In genomic region chr10:7077389-7077808, GRCm38 (mm10) we compare ENCODE assay signal across 12 mouse cellular contexts. TPM values are rescaled to one million over a fixed set of nuclear protein-coding genes. Genes with fewer than 3 reads are reported as not detected.
A peak's percentile ranks its signal among the peaks of the same experiment; 100 is the strongest.
DNase-seq lines count a peak whose midpoint lies in the region; ATAC-seq lines count a peak whose summit lies in the region.
"Had no signal": no experiment of that assay in that cellular context is flagged by ENCODE, and none has a peak within 500 bp of the region (broad histone marks: within the 10 kb centered on the region; RNA-seq: fewer than 3 reads in every experiment).

No protein-coding gene starts in this region.

- H3K36me3 ChIP-seq in intestine, embryonic 15.5 days: no peaks in the 10 kb centered on the region
- no peaks in the 10 kb centered on the region for H3K36me3 ChIP-seq in intestine, embryonic 16.5 days (ENCODE audit: control insufficient read depth, insufficient read depth, low read length)
- no peaks in the 10 kb centered on the region for H3K36me3 ChIP-seq in lung, embryonic 16.5 days (ENCODE audit: control insufficient read depth, insufficient read depth, low read length)
- no peaks in the 10 kb centered on the region for H3K36me3 ChIP-seq in stomach, embryonic 16.5 days (ENCODE audit: control insufficient read depth, insufficient read depth, low read length)
- no peaks in the 10 kb centered on the region for H3K36me3 ChIP-seq in forebrain, embryonic 15.5 days
- H3K36me3 ChIP-seq: forebrain, embryonic 12.5 days; midbrain, embryonic 15.5 days had no signal

- DNase-seq in lung, postnatal 36 days: no peak
- peak; percentile 81 for DNase-seq in cerebellum, adult 8-10 months
- DNase-seq: heart, postnatal 14 days; spleen, adult 18-20 months had no signal

- no peak overlapping the region for H3K4me2 ChIP-seq in intestine, embryonic 15.5 days (replicated peaks)
- H3K4me2 ChIP-seq in intestine, embryonic 16.5 days (ENCODE audit: low read depth, low read length): no peak overlapping the region
- H3K4me2 ChIP-seq in lung, embryonic 16.5 days (ENCODE audit: low read depth, low read length): no peak overlapping the region
- peak overlapping the region; percentile 19; the same call in 1 of the 2 replicates for H3K4me2 ChIP-seq in stomach, embryonic 16.5 days (ENCODE audit: low read depth, low read length)
- no peak overlapping the region for H3K4me2 ChIP-seq in forebrain, embryonic 15.5 days (replicated peaks)
- H3K4me2 ChIP-seq: forebrain, embryonic 12.5 days; midbrain, embryonic 15.5 days had no signal

- 43% methylated on average over 7 of the region's 7 CpGs for WGBS in intestine, embryonic 15.5 days
- WGBS in intestine, embryonic 16.5 days: 44% methylated on average over 7 of the region's 7 CpGs
- 38% methylated on average over 7 of the region's 7 CpGs for WGBS in lung, embryonic 16.5 days
- WGBS in stomach, embryonic 16.5 days: 33% methylated on average over 7 of the region's 7 CpGs
- WGBS in forebrain, embryonic 15.5 days: 78% methylated on average over 7 of the region's 7 CpGs

- no peaks in the 10 kb centered on the region for H3K4me1 ChIP-seq in intestine, embryonic 15.5 days (replicated peaks)
- peaks cover 3% of the 10 kb centered on the region; the same call in 1 of the 2 replicates for H3K4me1 ChIP-seq in intestine, embryonic 16.5 days (ENCODE audit: control insufficient read depth, insufficient read depth, low read length)
- H3K4me1 ChIP-seq in lung, embryonic 16.5 days (replicated peaks; ENCODE audit: control insufficient read depth, insufficient read depth, low read length): no peaks in the 10 kb centered on the region; the same call in 1 of the 2 replicates
- peaks cover 9% of the 10 kb centered on the region; the same call in 1 of the 2 replicates for H3K4me1 ChIP-seq in stomach, embryonic 16.5 days (ENCODE audit: control insufficient read depth, insufficient read depth, low read length)
- H3K4me1 ChIP-seq in forebrain, embryonic 15.5 days: no peaks in the 10 kb centered on the region
- H3K4me1 ChIP-seq: forebrain, embryonic 12.5 days had no signal

- 0 out of 2 replicates have a peak overlapping the region, but pooled peaks have one; percentile 11 for H3K27ac ChIP-seq in intestine, embryonic 15.5 days
- H3K27ac ChIP-seq in intestine, embryonic 16.5 days (ENCODE audit: low read length): no peak overlapping the region
- H3K27ac ChIP-seq in lung, embryonic 16.5 days (ENCODE audit: low read length): no peak overlapping the region
- peak overlapping the region; percentile 60; the same call in 1 of the 2 replicates for H3K27ac ChIP-seq in stomach, embryonic 16.5 days (ENCODE audit: low read length)
- H3K27ac ChIP-seq in forebrain, embryonic 15.5 days (replicated peaks): no peak overlapping the region
- H3K27ac ChIP-seq: forebrain, embryonic 12.5 days; midbrain, embryonic 15.5 days had no signal

- no peak overlapping the region for H3K4me3 ChIP-seq in intestine, embryonic 15.5 days (replicated peaks)
- no peak overlapping the region for H3K4me3 ChIP-seq in intestine, embryonic 16.5 days (ENCODE audit: low read length)
- no peak overlapping the region for H3K4me3 ChIP-seq in lung, embryonic 16.5 days (ENCODE audit: low read length)
- no peak overlapping the region for H3K4me3 ChIP-seq in stomach, embryonic 16.5 days (replicated peaks; ENCODE audit: low read length)
- H3K4me3 ChIP-seq in forebrain, embryonic 15.5 days: no peak overlapping the region
- H3K4me3 ChIP-seq: forebrain, embryonic 12.5 days; midbrain, embryonic 15.5 days had no signal

- no peak for ATAC-seq in intestine, embryonic 15.5 days
- ATAC-seq in intestine, embryonic 16.5 days: no peak
- peak; percentile 74 for ATAC-seq in lung, embryonic 16.5 days (ENCODE audit: low read depth)
- no peak for ATAC-seq in stomach, embryonic 16.5 days (ENCODE audit: insufficient read depth, low FRiP score)
- no peak for ATAC-seq in forebrain, embryonic 15.5 days (replicated peaks)
- ATAC-seq: activated CD4-positive, CD25-positive, alpha-beta regulatory T cell, adult 4 months had no signal

- H3K9ac ChIP-seq in intestine, embryonic 15.5 days: no peak overlapping the region
- H3K9ac ChIP-seq in intestine, embryonic 16.5 days (ENCODE audit: low read depth, low read length): no peak overlapping the region
- no peak overlapping the region for H3K9ac ChIP-seq in lung, embryonic 16.5 days (ENCODE audit: low read length)
- no peak overlapping the region; the same call in 1 of the 2 replicates for H3K9ac ChIP-seq in stomach, embryonic 16.5 days (ENCODE audit: low read length)
- H3K9ac ChIP-seq in forebrain, embryonic 15.5 days (replicated peaks): no peak overlapping the region
- H3K9ac ChIP-seq: forebrain, embryonic 12.5 days; midbrain, embryonic 15.5 days had no signal

- no peaks in the 10 kb centered on the region for H3K9me3 ChIP-seq in intestine, embryonic 15.5 days
- no peaks in the 10 kb centered on the region for H3K9me3 ChIP-seq in intestine, embryonic 16.5 days (ENCODE audit: control insufficient read depth, low read length)
- no peaks in the 10 kb centered on the region for H3K9me3 ChIP-seq in lung, embryonic 16.5 days (ENCODE audit: control insufficient read depth, low read length)
- H3K9me3 ChIP-seq in stomach, embryonic 16.5 days (replicated peaks; ENCODE audit: control insufficient read depth, low read length): no peaks in the 10 kb centered on the region
- H3K9me3 ChIP-seq in forebrain, embryonic 15.5 days: no peaks in the 10 kb centered on the region
- H3K9me3 ChIP-seq: forebrain, embryonic 12.5 days; midbrain, embryonic 15.5 days had no signal

- H3K27me3 ChIP-seq in intestine, embryonic 15.5 days (replicated peaks): no peaks in the 10 kb centered on the region
- H3K27me3 ChIP-seq in intestine, embryonic 16.5 days (replicated peaks; ENCODE audit: control insufficient read depth, insufficient read depth, low read length): no peaks in the 10 kb centered on the region
- H3K27me3 ChIP-seq in lung, embryonic 16.5 days (ENCODE audit: control insufficient read depth, insufficient read depth, low read depth, low read length): no peaks in the 10 kb centered on the region
- H3K27me3 ChIP-seq in stomach, embryonic 16.5 days (ENCODE audit: control insufficient read depth, insufficient read depth, low read length): no peaks in the 10 kb centered on the region
- H3K27me3 ChIP-seq in forebrain, embryonic 15.5 days: no peaks in the 10 kb centered on the region
- H3K27me3 ChIP-seq: forebrain, embryonic 12.5 days; midbrain, embryonic 15.5 days had no signal

RNA-seq across cellular contexts. Expression of gene Ipcef1, which starts 25.1 kb away (rescaled TPM):
- polyA plus RNA-seq in intestine, embryonic 15.5 days (2015; fragmentation: Nextera tagmentation; extraction: Ambion mirVana): 0.19 and 0.23 TPM in 2 replicates
- polyA plus RNA-seq in intestine, embryonic 16.5 days (2015; fragmentation: Nextera tagmentation; extraction: Ambion mirVana): 0.18 and 0.24 TPM in 2 replicates
- 0.20 and 0.24 TPM in 2 replicates for polyA plus RNA-seq in lung, embryonic 16.5 days (2015; fragmentation: Nextera tagmentation; extraction: Ambion mirVana)
- polyA plus RNA-seq in stomach, embryonic 16.5 days (2015; fragmentation: Nextera tagmentation; extraction: Ambion mirVana): 0.80 and 0.90 TPM in 2 replicates
- polyA plus RNA-seq in forebrain, embryonic 15.5 days (2015; fragmentation: Nextera tagmentation; extraction: Ambion mirVana): 1.3 and 1.4 TPM in 2 replicates

Comparison
In these comparisons a context has a peak if more than half of its experiments do, and no peak if none do; other contexts are left out.
1. H3K27ac ChIP-seq: peak in intestine, embryonic 15.5 days (single experiment) and stomach, embryonic 16.5 days (single experiment); none in intestine, embryonic 16.5 days (single experiment), lung, embryonic 16.5 days (single experiment) and forebrain, embryonic 15.5 days (single experiment).